Mouse (Mus musculus) kidney, embryonic 15.5 days (tissue): ENCODE data around the gene Ern1. TPM values are rescaled to one million over a fixed set of nuclear protein-coding genes. Genes with fewer than 3 reads are reported as not detected.
A peak's percentile ranks its signal among the peaks of the same experiment; 100 is the strongest.

ENCODE experiments used
- ATAC-seq: fragments of 200-750 bp; cut with Nextera tagmentation; replicated peaks from 2 replicates; pipeline ENCODE4 v1.8.0; 2017; ENCODE audit warnings: moderate TSS enrichment; ENCODE audit not compliant: low FRiP score
- H3K27ac ChIP-seq: fragments of 300-500 bp; sonication (generic); 2 replicates; pipeline ENCODE4 v1.5.1; 2015; ENCODE audit warnings: mild to moderate bottlenecking, inconsistent platforms
- H3K27me3 ChIP-seq: fragments of 300-500 bp; sonication (generic); 2 replicates; pipeline ENCODE4 v1.6.1; 2015; ENCODE audit warnings: inconsistent platforms
- H3K36me3 ChIP-seq: fragments of 300-500 bp; sonication (generic); 2 replicates; pipeline ENCODE4 v1.6.1; 2015; ENCODE audit warnings: inconsistent platforms
- H3K4me1 ChIP-seq: fragments of 300-500 bp; sonication (generic); 2 replicates; pipeline ENCODE4 v1.6.1; 2015; ENCODE audit warnings: inconsistent platforms
- H3K4me2 ChIP-seq: fragments of 300-500 bp; sonication (generic); 2 replicates; pipeline ENCODE4 v1.6.1; 2015; ENCODE audit warnings: moderate library complexity, mild to moderate bottlenecking, inconsistent platforms
- H3K4me3 ChIP-seq: fragments of 300-500 bp; sonication (generic); replicated peaks from 2 replicates; pipeline ENCODE4 v1.5.1; 2015; ENCODE audit warnings: mild to moderate bottlenecking, inconsistent platforms
- H3K9ac ChIP-seq: fragments of 300-500 bp; sonication (generic); 2 replicates; pipeline ENCODE4 v1.6.1; 2015; ENCODE audit warnings: mild to moderate bottlenecking, inconsistent platforms
- H3K9me3 ChIP-seq: fragments of 300-500 bp; sonication (generic); replicated peaks from 2 replicates; pipeline ENCODE4 v1.6.1; 2016; ENCODE audit warnings: inconsistent platforms
- WGBS: fragments of 180-500 bp; shearing (Covaris S2); methylation state at CpG from one replicate; pipeline ENCODE4 v1.1.7; 2015; ENCODE audit warnings: mixed read lengths; 5-methylcytosine and 5-hydroxymethylcytosine counted together
- polyA plus RNA-seq: library from polyadenylated mRNA; unstranded; fragments of >200 nt; fragmentation: Nextera tagmentation; extraction: Ambion mirVana; gene quantifications from 2 replicates; pipeline ENCODE4 v1.2.1, GENCODE M21; 2015

The Ern1 gene
- polyA plus RNA-seq, 1 experiment from 2014 or later = 7.0 TPM

GRCm38 (mm10) chr11:106440318-106440717, 47.3 kb downstream of the Ern1 start:
- no peak for ATAC-seq
- 88% methylated on average over 2 of the region's 2 CpGs for WGBS
- H3K9ac ChIP-seq = no peak overlapping the region
- 0 out of 2 replicates have a peak, but pooled peaks cover 7% of the 10 kb centered on the region for H3K4me1 ChIP-seq
- H3K36me3 ChIP-seq = no peaks in the 10 kb centered on the region
- no peak overlapping the region for H3K4me3 ChIP-seq
- H3K27me3 ChIP-seq = no peaks in the 10 kb centered on the region
- H3K27ac ChIP-seq = no peak overlapping the region
- H3K4me2 ChIP-seq = no peak overlapping the region
- H3K9me3 ChIP-seq = no peaks in the 10 kb centered on the region

GRCm38 (mm10) chr11:106439355-106439754, 48.3 kb downstream of the Ern1 start:
- no peak overlapping the region for H3K27ac ChIP-seq
- H3K9ac ChIP-seq = no peak overlapping the region
- H3K4me3 ChIP-seq = no peak overlapping the region
- ATAC-seq = no peak
- 78% methylated on average over 3 of the region's 3 CpGs for WGBS
- H3K27me3 ChIP-seq = no peaks in the 10 kb centered on the region
- H3K4me1 ChIP-seq = 0 out of 2 replicates have a peak, but pooled peaks cover 7% of the 10 kb centered on the region
- no peaks in the 10 kb centered on the region for H3K36me3 ChIP-seq
- no peak overlapping the region for H3K4me2 ChIP-seq
- H3K9me3 ChIP-seq = no peaks in the 10 kb centered on the region

- Histone ChIP-seq H3K36me3 (no peaks in the 10 kb centered on the region), H3K27ac (no peak overlapping the region), H3K9ac (no peak overlapping the region), H3K27me3 (no peaks in the 10 kb centered on the region), H3K9me3 (no peaks in the 10 kb centered on the region), H3K4me2 (no peak overlapping the region), H3K4me3 (no peak overlapping the region), H3K4me1 (0 out of 2 replicates have a peak, but pooled peaks cover 7% of the 10 kb centered on the region)
- WGBS = 48% methylated on average over 4 of the region's 4 CpGs
- no peak for ATAC-seq
Measured at GRCm38 (mm10) chr11:106438524-106439177, 49.0 kb downstream of the Ern1 start.

GRCm38 (mm10) chr11:106437543-106437942, 50.1 kb downstream of the Ern1 start:
- Histone ChIP-seq H3K27ac (no peak overlapping the region), H3K4me2 (no peak overlapping the region), H3K9me3 (no peaks in the 10 kb centered on the region), H3K4me3 (no peak overlapping the region), H3K27me3 (no peaks in the 10 kb centered on the region), H3K36me3 (no peaks in the 10 kb centered on the region), H3K9ac (no peak overlapping the region), H3K4me1 (0 out of 2 replicates have a peak, but pooled peaks cover 7% of the 10 kb centered on the region)
- ATAC-seq = no peak
- 90% methylated on average over 2 of the region's 2 CpGs for WGBS

GRCm38 (mm10) chr11:106437039-106437438, 50.6 kb downstream of the Ern1 start:
- ATAC-seq = no peak
- H3K9ac ChIP-seq = no peak overlapping the region
- H3K4me2 ChIP-seq = no peak overlapping the region
- no peak overlapping the region for H3K27ac ChIP-seq
- H3K27me3 ChIP-seq = no peaks in the 10 kb centered on the region
- 88% methylated on average over 5 of the region's 5 CpGs for WGBS
- no peaks in the 10 kb centered on the region for H3K9me3 ChIP-seq
- no peak overlapping the region for H3K4me3 ChIP-seq
- no peaks in the 10 kb centered on the region; the same call in 1 of the 2 replicates for H3K36me3 ChIP-seq
- 0 out of 2 replicates have a peak, but pooled peaks cover 7% of the 10 kb centered on the region for H3K4me1 ChIP-seq

- ATAC-seq = no peak
- WGBS = 89% methylated on average over 5 of the region's 5 CpGs
- H3K27ac ChIP-seq = no peak overlapping the region
- H3K9me3 ChIP-seq = no peaks in the 10 kb centered on the region
- H3K9ac ChIP-seq = no peak overlapping the region
- H3K27me3 ChIP-seq = no peaks in the 10 kb centered on the region
- H3K4me3 ChIP-seq = no peak overlapping the region
- H3K4me2 ChIP-seq = no peak overlapping the region
- peaks cover 8% of the 10 kb centered on the region; the same call in 1 of the 2 replicates for H3K36me3 ChIP-seq
- H3K4me1 ChIP-seq = no peaks in the 10 kb centered on the region
Measured at GRCm38 (mm10) chr11:106430392-106430791, 57.3 kb downstream of the Ern1 start.

GRCm38 (mm10) chr11:106429689-106430088, 58.0 kb downstream of the Ern1 start:
- Histone ChIP-seq H3K27me3 (no peaks in the 10 kb centered on the region), H3K9ac (no peak overlapping the region), H3K4me3 (no peak overlapping the region), H3K4me1 (no peaks in the 10 kb centered on the region), H3K9me3 (no peaks in the 10 kb centered on the region), H3K27ac (no peak overlapping the region), H3K36me3 (peaks cover 13% of the 10 kb centered on the region; the same call in 1 of the 2 replicates), H3K4me2 (no peak overlapping the region)
- 70% methylated on average over 4 of the region's 4 CpGs for WGBS
- no peak for ATAC-seq

- H3K4me3 ChIP-seq = no peak overlapping the region
- H3K9me3 ChIP-seq = no peaks in the 10 kb centered on the region
- H3K27me3 ChIP-seq = no peaks in the 10 kb centered on the region
- H3K27ac ChIP-seq = no peak overlapping the region
- no peak overlapping the region for H3K9ac ChIP-seq
- peaks cover 13% of the 10 kb centered on the region; the same call in 1 of the 2 replicates for H3K36me3 ChIP-seq
- H3K4me1 ChIP-seq = no peaks in the 10 kb centered on the region
- no peak overlapping the region for H3K4me2 ChIP-seq
- 90% methylated on average over 2 of the region's 2 CpGs for WGBS
- no peak for ATAC-seq
Measured at GRCm38 (mm10) chr11:106428556-106428955, 59.1 kb downstream of the Ern1 start.

GRCm38 (mm10) chr11:106428106-106428505, 59.5 kb downstream of the Ern1 start:
- Histone ChIP-seq H3K27ac (no peak overlapping the region), H3K4me3 (no peak overlapping the region), H3K4me2 (no peak overlapping the region), H3K4me1 (no peaks in the 10 kb centered on the region), H3K27me3 (no peaks in the 10 kb centered on the region), H3K36me3 (peaks cover 16% of the 10 kb centered on the region), H3K9me3 (no peaks in the 10 kb centered on the region), H3K9ac (no peak overlapping the region)
- ATAC-seq = no peak
- 86% methylated on average over 4 of the region's 4 CpGs for WGBS

- WGBS = 94% methylated on average over 4 of the region's 4 CpGs
- no peaks in the 10 kb centered on the region for H3K9me3 ChIP-seq
- H3K27me3 ChIP-seq = no peaks in the 10 kb centered on the region
- no peak overlapping the region for H3K4me3 ChIP-seq
- no peak overlapping the region for H3K9ac ChIP-seq
- no peak overlapping the region for H3K4me2 ChIP-seq
- H3K4me1 ChIP-seq = no peaks in the 10 kb centered on the region
- no peak overlapping the region for H3K27ac ChIP-seq
- H3K36me3 ChIP-seq = peaks cover 22% of the 10 kb centered on the region
- no peak for ATAC-seq
Measured at GRCm38 (mm10) chr11:106426447-106426846, 61.2 kb downstream of the Ern1 start.

- Histone ChIP-seq H3K36me3 (peaks cover 24% of the 10 kb centered on the region), H3K27ac (no peak overlapping the region), H3K27me3 (no peaks in the 10 kb centered on the region), H3K9me3 (no peaks in the 10 kb centered on the region), H3K4me2 (no peak overlapping the region), H3K9ac (no peak overlapping the region), H3K4me3 (no peak overlapping the region), H3K4me1 (no peaks in the 10 kb centered on the region)
- 95% methylated on average over 5 of the region's 5 CpGs for WGBS
- no peak for ATAC-seq
Measured at GRCm38 (mm10) chr11:106425201-106425600, 62.5 kb downstream of the Ern1 start.

- no peak overlapping the region for H3K9ac ChIP-seq
- no peaks in the 10 kb centered on the region for H3K27me3 ChIP-seq
- WGBS = 72% methylated on average over 9 of the region's 9 CpGs
- no peak overlapping the region for H3K4me3 ChIP-seq
- peak overlapping the region; percentile 37; the same call in 1 of the 2 replicates for H3K27ac ChIP-seq
- no peak for ATAC-seq
- H3K9me3 ChIP-seq = no peaks in the 10 kb centered on the region
- no peak overlapping the region for H3K4me2 ChIP-seq
- 0 out of 2 replicates have a peak, but pooled peaks cover 2% of the 10 kb centered on the region for H3K4me1 ChIP-seq
- peaks cover 16% of the 10 kb centered on the region for H3K36me3 ChIP-seq
Measured at GRCm38 (mm10) chr11:106419262-106420102, 68.2 kb downstream of the Ern1 start.
